Mouse (Mus musculus): Measurements from ENCODE around the gene Erbb4.

Erbb4 gene

GRCm38 (mm10) chr1:69024858-69025257 is 83.0 kb downstream of the Erbb4 start:
- no peak for DNase-seq (ENCODE audit: low spot score in 2 of 2)

- DNase-seq (ENCODE audit: low spot score in 2 of 2) = no peak
These were observed 84.5 kb downstream of the Erbb4 start for GRCm38 (mm10) chr1:69023157-69023925.

GRCm38 (mm10) chr1:69009800-69010505 is 97.9 kb downstream of the Erbb4 start:
- DNase-seq (ENCODE audit: low spot score in 2 of 2) = no peak

GRCm38 (mm10) chr1:69001371-69001770 is 106.5 kb downstream of the Erbb4 start:
- no peak for DNase-seq (ENCODE audit: low spot score in 2 of 2)

- no peak for DNase-seq (ENCODE audit: low spot score in 2 of 2)
These were observed 128.6 kb downstream of the Erbb4 start for GRCm38 (mm10) chr1:68979251-68979650.

GRCm38 (mm10) chr1:68978571-68978970 is 129.3 kb downstream of the Erbb4 start:
- DNase-seq (ENCODE audit: low spot score in 2 of 2) = no peak

GRCm38 (mm10) chr1:68973355-68974127 is 134.3 kb downstream of the Erbb4 start:
- no peak for DNase-seq (ENCODE audit: low spot score in 2 of 2)

- DNase-seq (ENCODE audit: low spot score in 2 of 2) = no peak
These were observed 143.7 kb downstream of the Erbb4 start for GRCm38 (mm10) chr1:68964127-68964526.

- no peak for DNase-seq (ENCODE audit: low spot score in 2 of 2)
These were observed 146.3 kb downstream of the Erbb4 start for GRCm38 (mm10) chr1:68961365-68962116.

- DNase-seq (ENCODE audit: low spot score in 2 of 2) = no peak
These were observed 150.9 kb downstream of the Erbb4 start for GRCm38 (mm10) chr1:68956766-68957533.

GRCm38 (mm10) chr1:68955482-68955881 is 152.4 kb downstream of the Erbb4 start:
- no peak for DNase-seq (ENCODE audit: low spot score in 2 of 2)

GRCm38 (mm10) chr1:68943141-68943540 is 164.7 kb downstream of the Erbb4 start:
- no peak for DNase-seq (ENCODE audit: low spot score in 2 of 2)

- DNase-seq (ENCODE audit: low spot score in 2 of 2) = no peak
These were observed 173.1 kb downstream of the Erbb4 start for GRCm38 (mm10) chr1:68934804-68935203.

- no peak for DNase-seq (ENCODE audit: low spot score in 2 of 2)
These were observed 174.4 kb downstream of the Erbb4 start for GRCm38 (mm10) chr1:68933330-68934065.

- DNase-seq (ENCODE audit: low spot score in 2 of 2) = no peak
These were observed 190.0 kb downstream of the Erbb4 start for GRCm38 (mm10) chr1:68917828-68918227.

GRCm38 (mm10) chr1:68892041-68892440 is 215.8 kb downstream of the Erbb4 start:
- no peak for DNase-seq (ENCODE audit: low spot score in 2 of 2)

GRCm38 (mm10) chr1:68886823-68887222 is 221.0 kb downstream of the Erbb4 start:
- no peak for DNase-seq (ENCODE audit: low spot score in 2 of 2)

GRCm38 (mm10) chr1:68874954-68875353 is 232.9 kb downstream of the Erbb4 start:
- no peak for DNase-seq (ENCODE audit: low spot score in 2 of 2)

GRCm38 (mm10) chr1:68873635-68874020 is 234.2 kb downstream of the Erbb4 start:
- no peak for DNase-seq (ENCODE audit: low spot score in 2 of 2)

GRCm38 (mm10) chr1:68872976-68873634 is 234.8 kb downstream of the Erbb4 start:
- DNase-seq (ENCODE audit: low spot score in 2 of 2) = no peak
